Mouse (Mus musculus): Measurements from ENCODE around the gene Vmn2r87. TPM values are rescaled to one million over a fixed set of nuclear protein-coding genes. Genes with fewer than 3 reads are reported as not detected.
"Not testable (repeated sequence)": the region's sequence is repeated elsewhere in the genome, so short reads cannot be mapped to it uniquely, and the experiment has no call there.

Vmn2r87 gene
- polyA plus RNA-seq, 1 experiment: not detected

- not testable (repeated sequence) for H3K4me3 ChIP-seq (ENCODE audit: control insufficient read depth, low read depth, low read length); H3K4me1 ChIP-seq (ENCODE audit: control insufficient read depth, insufficient read depth, low read length); H3K36me3 ChIP-seq (ENCODE audit: control insufficient read depth, insufficient read depth, low read length); H3K27ac ChIP-seq (ENCODE audit: control insufficient read depth, insufficient read depth, low read depth, low read length); H3K27me3 ChIP-seq (ENCODE audit: control insufficient read depth, insufficient read depth, low read length)
Measured at GRCm38 (mm10) chr10:130422368-130422767, 74.8 kb downstream of the Vmn2r87 start.

Other genes starting within 250 kb of the Vmn2r87 start
- not detected in 2 replicates for gene Neurod4, start 217.2 kb downstream of the Vmn2r87 start, polyA plus RNA-seq (2012; rRNA removed)
- gene Tespa1, start 174.5 kb downstream of the Vmn2r87 start, polyA plus RNA-seq (2012; rRNA removed): not detected in 2 replicates
- not detected in 2 replicates for gene Vmn2r84, start 103.1 kb downstream of the Vmn2r87 start, polyA plus RNA-seq (2012; rRNA removed)
- gene Vmn2r85, start 67.7 kb downstream of the Vmn2r87 start, polyA plus RNA-seq (2012; rRNA removed): not detected in 2 replicates
- 0.01 and 0.02 TPM in 2 replicates for gene Vmn2r86, start 41.3 kb downstream of the Vmn2r87 start, polyA plus RNA-seq (2012; rRNA removed)